Mouse (Mus musculus) CH12.LX (cell line): ENCODE measurements at regions not wholly inside any gene's neighbourhood (a gene's known extent, or its start where the extent isn't known, plus 50 kb on each side); places are given as distances from the start of the nearest gene placed in this dataset.

Experiments
- CTCF ChIP-seq, 2 experiments: IDR thresholded peaks in 1 of 2; conservative IDR thresholded peaks in 1 of 2; 2 replicates each; pipeline ENCODE4 v1.5.1; 2011 to 2012; ENCODE audit warnings: low read depth in 2 of 2, low read length in 2 of 2, improper control_type of control experiment in 1 of 2, inconsistent platforms in 1 of 2, mild to moderate bottlenecking in 1 of 2, moderate library complexity in 1 of 2
- JUN ChIP-seq: IDR thresholded peaks from 2 replicates; pipeline ENCODE4 v1.6.1; 2011; ENCODE audit warnings: low read depth, mild to moderate bottlenecking, low read length, improper control_type of control experiment, moderate library complexity; ENCODE audit not compliant: insufficient read depth
- MAZ ChIP-seq: IDR thresholded peaks from 2 replicates; pipeline ENCODE4 v1.6.1; 2012; ENCODE audit warnings: low read depth, mild to moderate bottlenecking, inconsistent platforms, low read length, improper control_type of control experiment, moderate library complexity

GRCm38 (mm10) chr6:94750228-94751100, 50.5 kb upstream of the Lrig1 start:
- TF ChIP-seq CTCF (conservative IDR thresholded peaks at IDR 0.05 in 1 of 2, IDR thresholded peaks at IDR 0.05 in 1 of 2; ENCODE audit: low read depth in 2 of 2, low read length in 2 of 2) (no peak), JUN (no peak), MAZ (no peak)
